Mouse (Mus musculus): ENCODE measurements around the gene Syne3. TPM values are rescaled to one million over a fixed set of nuclear protein-coding genes. Genes with fewer than 3 reads are reported as not detected.
A peak's percentile ranks its signal among the peaks of the same experiment; 100 is the strongest.

Syne3 gene
- polyA plus RNA-seq, 1 experiment from 2014 or later = 0.49 TPM

DNA sequence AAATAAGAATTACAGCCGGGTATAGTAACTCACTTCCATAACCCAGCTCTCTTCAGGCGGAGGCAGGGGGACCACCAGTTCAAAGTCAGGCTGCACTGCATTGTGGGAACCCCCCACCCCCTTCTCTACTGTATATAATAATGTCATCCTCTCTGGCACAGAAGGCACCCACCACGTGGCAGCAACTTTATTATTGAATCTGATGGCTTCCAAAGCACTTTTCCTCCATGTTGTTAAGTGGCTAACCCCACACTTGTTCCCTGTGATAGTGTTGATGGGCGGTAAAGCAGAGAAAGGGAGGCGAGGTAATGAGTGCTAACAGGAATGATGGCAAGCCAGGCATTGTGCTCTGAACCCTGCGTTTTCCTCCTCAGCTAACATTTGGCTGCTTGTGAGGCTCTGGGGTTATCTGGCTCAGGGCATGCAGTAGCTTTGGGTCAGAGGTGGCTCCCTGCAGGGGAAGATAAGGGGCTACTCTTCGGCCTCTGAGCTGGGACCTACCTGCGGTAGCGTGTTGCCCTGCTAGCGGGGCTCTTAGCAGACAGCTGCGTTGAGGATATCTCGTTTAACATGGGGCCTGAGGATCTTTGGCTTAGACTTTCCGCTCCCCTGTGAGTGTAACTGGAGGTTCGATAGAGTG is 24.6 kb upstream of the Syne3 start:
- H3K4me1 ChIP-seq = peaks cover 37% of the 10 kb centered on the region
- WGBS = 78% methylated on average over 14 of the region's 14 CpGs
- no peaks in the 10 kb centered on the region for H3K27me3 ChIP-seq (replicated peaks)
- no peak overlapping the region for H3K9ac ChIP-seq
- peak overlapping the region; percentile 64 for H3K4me3 ChIP-seq
- H3K4me2 ChIP-seq = peak overlapping the region; percentile 74
- ATAC-seq (replicated peaks) = no peak
- H3K36me3 ChIP-seq (replicated peaks) = peaks cover 7% of the 10 kb centered on the region; the same call in 1 of the 2 replicates
- no peak overlapping the region for H3K27ac ChIP-seq
- H3K9me3 ChIP-seq = no peaks in the 10 kb centered on the region

DNA sequence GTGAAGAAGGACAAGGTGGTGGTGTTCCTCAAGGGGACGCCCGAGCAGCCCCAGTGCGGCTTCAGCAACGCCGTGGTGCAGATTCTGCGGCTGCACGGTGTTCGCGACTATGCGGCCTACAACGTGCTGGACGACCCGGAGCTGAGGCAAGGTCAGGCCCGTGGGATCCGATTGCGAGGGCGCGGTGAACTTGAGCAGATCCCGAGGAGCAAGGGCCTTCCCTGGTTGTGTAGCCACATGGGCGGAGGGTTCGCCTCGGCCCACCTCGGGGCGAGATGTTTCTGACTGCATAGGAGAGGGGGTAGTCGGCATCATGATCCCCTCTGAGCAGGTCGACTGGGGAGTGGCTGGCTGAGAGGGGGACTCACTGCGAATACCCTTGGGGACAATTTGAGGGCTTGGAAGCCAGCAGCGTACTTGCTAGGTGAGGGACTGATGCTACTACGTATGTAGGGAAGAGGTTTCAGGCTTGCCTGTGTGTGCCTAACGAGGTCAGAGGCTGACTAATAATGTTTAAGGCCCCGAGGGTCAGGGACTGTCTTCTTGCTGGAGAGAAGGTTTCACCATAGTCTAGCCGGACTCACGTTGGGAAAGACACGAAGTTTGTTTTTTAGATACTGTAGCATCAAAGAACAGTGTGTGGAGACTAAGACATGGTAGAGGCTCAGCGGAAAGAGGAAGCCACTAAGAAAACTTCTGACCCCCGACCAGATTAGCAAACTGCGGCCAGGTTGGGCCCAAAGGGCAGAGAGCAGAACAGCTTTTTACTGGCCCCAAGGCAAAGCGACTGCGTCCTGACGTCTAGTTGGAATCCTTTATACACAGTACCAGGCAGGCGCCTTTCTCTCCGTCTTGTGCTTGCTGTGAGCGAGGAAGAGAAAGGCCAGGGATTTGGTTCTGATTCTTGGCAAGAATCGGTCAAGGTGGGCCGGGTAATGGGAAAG is 23.5 kb upstream of the Syne3 start:
- H3K36me3 ChIP-seq (replicated peaks) = peaks cover 11% of the 10 kb centered on the region; the same call in 1 of the 2 replicates
- H3K9ac ChIP-seq = peak overlapping the region; percentile 53
- peak overlapping the region; percentile 74 for H3K4me2 ChIP-seq
- peak overlapping the region; percentile 64 for H3K4me3 ChIP-seq
- peaks cover 37% of the 10 kb centered on the region for H3K4me1 ChIP-seq
- no peaks in the 10 kb centered on the region for H3K27me3 ChIP-seq (replicated peaks)
- H3K9me3 ChIP-seq = no peaks in the 10 kb centered on the region
- WGBS = 3% methylated on average over 45 of the region's 45 CpGs
- ATAC-seq (replicated peaks) = peak; percentile 65
- H3K27ac ChIP-seq = peak overlapping the region; percentile 79

DNA sequence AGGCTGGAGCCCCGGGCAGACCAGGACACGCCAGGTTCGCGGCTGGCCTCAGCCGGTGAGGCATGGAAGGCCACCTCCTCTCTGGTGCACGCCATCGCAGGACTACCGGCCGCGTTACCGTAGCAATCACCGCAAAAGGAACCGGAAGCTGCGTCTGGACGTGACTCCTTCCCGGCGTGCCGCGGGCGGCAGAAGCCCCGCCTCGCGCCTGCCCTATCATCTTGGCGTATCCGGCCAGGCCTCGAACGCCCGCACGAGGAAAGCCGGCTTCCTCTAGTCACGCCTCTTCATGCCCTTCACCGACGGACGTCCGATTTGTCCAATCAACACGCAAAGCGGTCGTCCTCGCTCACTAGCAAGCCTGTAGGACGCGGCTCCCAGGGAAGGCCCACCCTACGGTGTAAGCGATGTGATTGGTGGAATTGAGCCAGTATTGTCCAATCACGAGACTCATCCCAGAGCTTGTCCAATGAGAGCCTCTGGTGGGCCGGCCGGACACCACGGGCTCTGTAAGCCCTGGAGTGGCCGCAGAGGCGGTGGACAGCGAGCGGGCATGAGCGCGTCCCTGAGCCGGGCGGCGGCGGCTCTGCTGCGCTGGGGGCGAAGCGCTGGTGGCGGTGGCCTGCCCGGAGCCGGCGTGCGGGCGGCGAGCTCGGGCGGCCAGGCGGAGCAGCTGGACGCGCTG is 22.7 kb upstream of the Syne3 start, which contains the start of gene Glrx5:
TSS of gene Glrx5 (plus strand) at position 542 of the 685 bp plus-strand sequence.
- H3K36me3 ChIP-seq (replicated peaks) = peaks cover 11% of the 10 kb centered on the region; the same call in 1 of the 2 replicates
- no peaks in the 10 kb centered on the region for H3K27me3 ChIP-seq (replicated peaks)
- ATAC-seq (replicated peaks) = peak; percentile 99
- H3K4me1 ChIP-seq = peaks cover 37% of the 10 kb centered on the region
- H3K9me3 ChIP-seq = no peaks in the 10 kb centered on the region
- peak within 1 kb of the TSS; percentile 64 for H3K4me3 ChIP-seq
- WGBS = under 1% methylated on average over 71 of the region's 72 CpGs
- peak within 1 kb of the TSS; percentile 79 for H3K27ac ChIP-seq
- H3K9ac ChIP-seq = peak within 1 kb of the TSS; percentile 72
- H3K4me2 ChIP-seq = peak within 1 kb of the TSS; percentile 80

DNA sequence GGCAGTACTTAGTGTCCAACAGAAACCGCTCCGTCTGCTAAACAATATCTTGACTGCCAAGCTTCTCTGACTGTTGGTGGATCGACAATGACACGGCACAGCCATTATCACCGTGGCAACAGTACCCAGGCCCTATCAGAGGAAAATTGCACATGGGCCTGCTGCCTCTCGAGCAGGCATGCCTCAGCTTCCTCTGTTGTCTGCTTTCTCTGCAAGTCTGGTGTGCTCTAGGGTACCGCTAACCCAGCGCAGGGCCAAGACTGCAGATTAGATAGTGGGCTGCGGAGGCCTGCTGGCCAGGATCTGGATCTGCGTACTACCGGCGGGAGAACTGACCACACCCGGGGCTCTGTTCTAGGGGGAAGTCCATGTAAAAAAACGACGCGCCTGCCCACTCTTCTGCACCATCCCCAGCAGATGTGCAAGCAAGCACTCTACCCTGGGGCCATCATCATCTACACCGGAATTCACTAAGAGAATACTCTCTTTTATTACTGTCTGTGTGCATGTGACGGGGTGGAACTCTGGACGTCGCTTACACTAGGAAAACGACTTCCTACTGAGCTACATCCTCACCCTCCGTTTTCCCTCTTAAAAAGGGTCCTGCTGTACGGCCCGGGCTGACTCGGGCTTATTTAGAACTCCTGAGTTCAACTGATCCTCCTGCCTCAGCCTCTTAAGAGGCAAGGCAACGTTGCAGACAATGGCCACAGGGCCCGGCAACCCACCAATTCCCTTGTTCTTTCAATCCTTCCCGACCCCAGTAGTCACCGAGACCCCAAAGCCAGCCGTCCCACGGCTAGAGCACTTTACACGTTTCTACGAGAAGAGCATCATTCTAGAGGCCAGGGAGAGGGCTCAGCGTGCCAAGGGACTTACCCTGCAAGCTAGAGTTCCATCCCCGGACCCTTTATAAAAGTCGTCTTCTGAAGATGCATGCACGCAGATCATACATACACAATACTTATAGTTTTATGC is 21.8 kb upstream of the Syne3 start:
- ATAC-seq (replicated peaks) = no peak
- WGBS = 5% methylated on average over 37 of the region's 37 CpGs
- H3K4me3 ChIP-seq = peak overlapping the region; percentile 64
- no peaks in the 10 kb centered on the region for H3K9me3 ChIP-seq
- peaks cover 11% of the 10 kb centered on the region; the same call in 1 of the 2 replicates for H3K36me3 ChIP-seq (replicated peaks)
- peak overlapping the region; percentile 80 for H3K4me2 ChIP-seq
- peak overlapping the region; percentile 78 for H3K27ac ChIP-seq
- peaks cover 37% of the 10 kb centered on the region for H3K4me1 ChIP-seq
- H3K9ac ChIP-seq = peak overlapping the region; percentile 72
- no peaks in the 10 kb centered on the region for H3K27me3 ChIP-seq (replicated peaks)

DNA sequence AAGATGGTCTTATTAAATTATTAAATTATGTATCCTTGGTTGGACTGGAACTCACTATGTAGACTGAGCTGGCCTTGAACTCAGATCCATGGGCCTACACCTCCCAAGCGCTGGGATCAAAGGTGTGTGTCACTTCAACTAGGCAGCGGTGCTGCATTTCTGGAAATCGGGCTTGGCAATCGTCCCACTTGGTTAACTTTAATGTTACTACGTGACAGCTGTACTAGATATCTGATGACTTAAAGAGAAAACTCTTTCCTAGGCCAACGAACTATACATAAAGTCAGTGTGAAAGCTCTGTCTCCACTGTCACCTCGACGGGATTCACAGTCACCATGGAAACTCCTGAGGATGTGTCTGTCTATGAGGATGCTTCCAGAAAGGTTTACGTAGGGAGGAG is 20.3 kb upstream of the Syne3 start:
- ATAC-seq (replicated peaks) = no peak
- Histone ChIP-seq H3K27me3 (replicated peaks) (no peaks in the 10 kb centered on the region), H3K9me3 (no peaks in the 10 kb centered on the region), H3K4me1 (peaks cover 33% of the 10 kb centered on the region), H3K4me2 (no peak overlapping the region), H3K4me3 (no peak overlapping the region), H3K9ac (no peak overlapping the region), H3K36me3 (replicated peaks) (peaks cover 11% of the 10 kb centered on the region; the same call in 1 of the 2 replicates), H3K27ac (no peak overlapping the region)
- 86% methylated on average over 9 of the region's 9 CpGs for WGBS

DNA sequence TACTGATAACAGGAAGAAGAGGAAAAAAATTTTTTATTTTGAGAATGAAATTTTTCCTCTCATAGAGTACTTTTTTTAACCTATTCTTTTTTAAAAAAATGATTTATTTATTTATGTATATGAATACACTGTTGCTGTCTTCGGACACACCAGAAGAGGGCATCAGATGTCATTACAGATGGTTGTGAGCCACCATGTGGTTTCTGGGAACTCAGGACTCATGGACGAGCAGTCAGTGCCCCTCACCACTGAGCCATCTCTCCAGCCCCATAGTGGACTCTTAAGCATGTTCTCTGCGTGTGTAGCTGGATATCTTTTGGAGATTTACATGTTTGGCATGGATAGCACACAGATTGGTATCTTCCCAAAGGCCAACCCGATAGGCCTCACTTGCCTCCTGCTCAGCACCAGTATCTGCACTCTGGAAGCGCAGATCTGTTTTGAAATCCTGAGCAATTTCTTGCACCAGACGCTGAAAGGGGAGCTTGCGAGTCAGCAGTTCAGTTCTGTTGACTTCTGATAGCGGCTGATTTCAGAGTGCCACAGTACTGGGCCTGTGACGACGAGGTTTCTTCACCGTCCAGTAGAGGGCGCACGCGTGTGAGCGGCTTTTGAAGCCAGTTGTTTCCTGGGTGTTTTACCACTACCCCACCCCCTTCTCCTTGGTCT is 17.8 kb upstream of the Syne3 start:
- H3K4me1 ChIP-seq = peaks cover 13% of the 10 kb centered on the region
- H3K4me3 ChIP-seq = no peak overlapping the region
- no peak overlapping the region for H3K4me2 ChIP-seq
- ATAC-seq (replicated peaks) = no peak
- H3K36me3 ChIP-seq (replicated peaks) = peaks cover 11% of the 10 kb centered on the region; the same call in 1 of the 2 replicates
- H3K9me3 ChIP-seq = peaks cover 4% of the 10 kb centered on the region; the same call in 1 of the 2 replicates
- 36% methylated on average over 15 of the region's 15 CpGs for WGBS
- no peak overlapping the region for H3K9ac ChIP-seq
- no peak overlapping the region for H3K27ac ChIP-seq
- H3K27me3 ChIP-seq (replicated peaks) = no peaks in the 10 kb centered on the region

DNA sequence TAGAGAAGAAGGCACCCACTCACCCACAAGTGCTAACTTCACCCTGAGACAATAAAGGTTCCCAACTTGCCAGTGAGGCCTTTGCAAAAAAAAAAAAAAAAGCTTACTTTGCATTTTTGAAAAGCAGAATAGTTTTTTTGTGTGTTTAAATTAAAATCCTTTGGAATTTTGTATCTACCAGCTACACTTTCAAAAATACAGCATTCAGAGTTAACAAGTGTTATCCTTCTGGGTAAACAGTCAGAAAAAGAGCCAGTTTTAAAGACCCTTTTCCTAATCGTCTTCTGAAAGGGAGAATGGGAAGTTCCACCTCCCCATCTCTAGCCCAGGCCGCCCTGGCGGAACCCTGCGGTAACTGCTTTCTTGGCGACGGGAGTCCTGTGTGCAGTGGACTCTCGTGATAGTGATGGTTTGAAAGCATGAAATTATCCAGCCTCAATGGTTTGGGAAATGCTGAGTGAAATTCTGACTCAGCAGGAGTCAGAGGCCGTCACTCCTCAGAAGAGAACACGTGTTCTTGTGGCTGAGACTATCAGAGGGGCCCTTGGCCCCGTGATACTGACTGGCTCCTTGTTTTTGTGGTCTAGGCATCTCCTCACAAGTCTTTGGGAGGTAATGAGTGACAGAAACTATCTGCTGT is 16.5 kb upstream of the Syne3 start:
- H3K9ac ChIP-seq = no peak overlapping the region
- ATAC-seq (replicated peaks) = no peak
- WGBS = 57% methylated on average over 10 of the region's 10 CpGs

DNA sequence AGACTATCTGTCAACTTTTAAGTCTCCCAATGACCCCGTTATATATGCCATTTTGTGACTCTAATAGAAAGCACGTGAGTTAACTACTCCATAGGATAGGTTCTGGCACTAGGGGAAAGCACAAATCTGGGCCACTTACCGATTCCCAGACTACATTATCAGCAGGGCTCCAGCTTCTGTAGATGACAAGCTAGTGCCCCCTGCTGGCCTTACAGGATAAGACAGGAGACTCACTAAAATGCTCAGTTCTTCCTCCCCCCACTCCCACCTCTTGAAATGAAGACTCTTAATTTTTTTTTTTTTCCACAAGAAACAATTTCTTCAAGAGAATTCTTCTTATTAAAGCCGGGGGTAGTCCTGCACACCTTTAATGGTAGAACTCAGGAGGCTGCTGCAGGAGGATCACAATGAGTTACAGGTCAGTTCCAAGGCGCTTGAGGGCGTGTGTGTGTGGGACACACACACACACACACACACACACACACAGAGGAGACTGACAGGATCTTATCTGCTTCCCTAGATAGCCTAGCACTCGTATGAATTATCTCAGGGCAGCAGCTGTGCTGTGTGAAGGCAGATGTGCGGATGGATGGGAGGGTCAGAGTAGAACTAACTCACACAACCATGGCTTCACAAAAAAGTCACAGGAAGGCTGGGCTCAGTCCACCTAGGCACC is 15.8 kb upstream of the Syne3 start:
- 52% methylated on average over 8 of the region's 8 CpGs for WGBS
- H3K9ac ChIP-seq = no peak overlapping the region
- H3K27me3 ChIP-seq (replicated peaks) = no peaks in the 10 kb centered on the region
- peaks cover 11% of the 10 kb centered on the region; the same call in 1 of the 2 replicates for H3K36me3 ChIP-seq (replicated peaks)
- no peak overlapping the region for H3K4me2 ChIP-seq
- H3K4me1 ChIP-seq = peaks cover 2% of the 10 kb centered on the region
- H3K9me3 ChIP-seq = peaks cover 4% of the 10 kb centered on the region; the same call in 1 of the 2 replicates
- no peak for ATAC-seq (replicated peaks)
- no peak overlapping the region for H3K27ac ChIP-seq
- H3K4me3 ChIP-seq = no peak overlapping the region

More for the DNA sequence above, 16.5 kb upstream of the Syne3 start:
- Histone ChIP-seq H3K27me3 (replicated peaks) (no peaks in the 10 kb centered on the region), H3K27ac (no peak overlapping the region), H3K4me1 (peaks cover 9% of the 10 kb centered on the region), H3K36me3 (replicated peaks) (peaks cover 11% of the 10 kb centered on the region; the same call in 1 of the 2 replicates), H3K4me2 (no peak overlapping the region), H3K9me3 (peaks cover 4% of the 10 kb centered on the region; the same call in 1 of the 2 replicates), H3K4me3 (no peak overlapping the region)

DNA sequence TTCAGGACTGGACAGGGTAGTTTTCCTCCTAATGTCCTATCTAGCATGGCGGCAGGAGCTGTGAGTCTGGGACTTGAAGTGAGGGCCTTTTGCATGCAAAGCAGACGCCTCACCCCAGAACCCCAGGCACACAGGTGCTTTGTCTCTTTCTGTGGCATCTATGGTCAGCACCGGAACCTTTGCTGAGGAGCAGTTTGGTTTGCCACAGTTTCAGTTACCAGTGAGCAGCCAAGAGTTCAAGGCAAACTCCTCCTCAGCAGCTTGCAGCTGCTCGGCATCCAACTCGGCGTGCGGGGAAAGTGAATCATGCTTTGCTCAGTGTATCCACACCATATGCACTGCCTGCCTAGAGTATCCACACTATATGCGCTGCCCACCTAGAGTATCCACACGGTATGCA is 13.2 kb upstream of the Syne3 start:
- no peak overlapping the region for H3K9ac ChIP-seq
- H3K4me1 ChIP-seq = peaks cover 9% of the 10 kb centered on the region; the same call in 1 of the 2 replicates
- peaks cover 4% of the 10 kb centered on the region; the same call in 1 of the 2 replicates for H3K9me3 ChIP-seq
- 97% methylated on average over 9 of the region's 9 CpGs for WGBS
- H3K4me3 ChIP-seq = no peak overlapping the region
- ATAC-seq (replicated peaks) = no peak
- H3K4me2 ChIP-seq = no peak overlapping the region
- H3K27me3 ChIP-seq (replicated peaks) = no peaks in the 10 kb centered on the region
- no peak overlapping the region for H3K27ac ChIP-seq
- no peaks in the 10 kb centered on the region for H3K36me3 ChIP-seq (replicated peaks)

DNA sequence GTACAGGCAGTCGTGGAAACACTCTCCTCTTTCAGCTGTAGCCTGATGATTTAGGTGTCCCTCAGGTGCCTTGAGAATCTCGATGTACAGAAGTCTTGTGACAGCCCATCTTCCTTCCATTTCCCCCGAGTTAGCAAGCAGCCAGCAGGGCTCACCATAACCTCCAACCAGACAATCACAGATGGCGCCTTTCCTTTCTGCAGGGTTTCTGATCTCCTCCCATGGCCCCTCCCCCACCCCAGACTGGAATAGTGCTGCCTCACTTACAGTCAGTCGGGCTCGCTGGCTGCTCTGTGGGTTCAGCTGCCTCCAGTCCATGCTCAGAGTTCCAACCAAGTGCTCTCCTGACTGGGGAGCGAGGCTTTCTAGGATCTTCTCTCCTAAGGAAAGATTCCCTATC is 12.5 kb upstream of the Syne3 start:
- H3K4me3 ChIP-seq = no peak overlapping the region
- 71% methylated on average over 7 of the region's 7 CpGs for WGBS
- H3K9me3 ChIP-seq = peaks cover 4% of the 10 kb centered on the region; the same call in 1 of the 2 replicates
- H3K27me3 ChIP-seq (replicated peaks) = no peaks in the 10 kb centered on the region
- no peak overlapping the region for H3K9ac ChIP-seq
- no peak for ATAC-seq (replicated peaks)
- H3K27ac ChIP-seq = no peak overlapping the region
- H3K4me2 ChIP-seq = no peak overlapping the region
- peaks cover 9% of the 10 kb centered on the region; the same call in 1 of the 2 replicates for H3K4me1 ChIP-seq
- H3K36me3 ChIP-seq (replicated peaks) = no peaks in the 10 kb centered on the region
